Mouse (Mus musculus): ENCODE measurements around the gene Hmbs.
"Not testable (repeated sequence)": the region's sequence is repeated elsewhere in the genome, so short reads cannot be mapped to it uniquely, and the experiment has no call there.

Gene Hmbs

DNA sequence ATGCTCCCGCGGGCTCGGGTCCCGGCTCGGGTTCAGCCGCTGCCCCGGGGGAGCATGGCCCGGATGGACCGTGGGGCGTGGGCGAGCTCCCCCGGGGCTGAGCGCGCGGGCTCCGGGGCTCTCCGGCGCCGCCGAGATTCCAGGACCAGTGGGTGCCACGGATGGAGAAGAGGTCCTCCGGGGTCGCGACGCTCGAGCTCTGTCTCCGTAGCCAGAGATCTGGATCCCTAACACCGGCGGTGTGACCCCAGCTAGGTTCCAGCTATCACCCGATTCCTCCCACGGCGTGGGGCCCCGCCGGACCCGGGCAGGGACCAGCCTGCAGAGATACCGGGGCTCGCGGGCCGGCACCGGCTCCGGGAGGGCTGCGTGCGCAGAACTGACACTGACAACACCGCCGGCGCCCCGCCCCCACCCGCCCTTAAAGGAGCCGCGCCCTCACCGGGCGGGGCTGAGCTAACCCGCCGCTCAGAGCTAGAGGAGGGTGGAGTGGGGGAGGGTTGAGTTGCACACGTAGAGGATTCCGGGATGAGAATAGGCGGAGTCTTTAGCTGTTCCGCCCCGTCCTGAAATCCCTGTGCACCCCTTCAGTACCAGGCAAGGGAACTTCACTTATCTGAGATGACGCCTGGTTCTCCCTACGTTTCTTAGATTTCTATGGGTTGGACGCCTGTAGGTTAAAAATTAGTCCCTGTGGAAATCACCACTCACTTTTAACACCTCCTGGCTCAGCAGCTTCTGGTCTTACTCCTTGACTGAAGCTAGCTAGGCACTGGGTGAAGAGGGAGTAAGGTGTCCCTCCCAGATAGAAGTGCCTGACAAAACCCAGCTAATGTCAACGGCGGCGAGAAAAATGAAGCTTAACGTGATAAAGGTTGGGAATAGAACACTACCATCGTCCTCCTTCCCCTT is 23.9 kb downstream of the Hmbs start, which contains the start of gene C2cd2l:
Gene C2cd2l, minus strand, starts transcription at position 399 of the 912 bp plus-strand sequence.
- DNase-seq, result peak; percentile 74 to 80

DNA sequence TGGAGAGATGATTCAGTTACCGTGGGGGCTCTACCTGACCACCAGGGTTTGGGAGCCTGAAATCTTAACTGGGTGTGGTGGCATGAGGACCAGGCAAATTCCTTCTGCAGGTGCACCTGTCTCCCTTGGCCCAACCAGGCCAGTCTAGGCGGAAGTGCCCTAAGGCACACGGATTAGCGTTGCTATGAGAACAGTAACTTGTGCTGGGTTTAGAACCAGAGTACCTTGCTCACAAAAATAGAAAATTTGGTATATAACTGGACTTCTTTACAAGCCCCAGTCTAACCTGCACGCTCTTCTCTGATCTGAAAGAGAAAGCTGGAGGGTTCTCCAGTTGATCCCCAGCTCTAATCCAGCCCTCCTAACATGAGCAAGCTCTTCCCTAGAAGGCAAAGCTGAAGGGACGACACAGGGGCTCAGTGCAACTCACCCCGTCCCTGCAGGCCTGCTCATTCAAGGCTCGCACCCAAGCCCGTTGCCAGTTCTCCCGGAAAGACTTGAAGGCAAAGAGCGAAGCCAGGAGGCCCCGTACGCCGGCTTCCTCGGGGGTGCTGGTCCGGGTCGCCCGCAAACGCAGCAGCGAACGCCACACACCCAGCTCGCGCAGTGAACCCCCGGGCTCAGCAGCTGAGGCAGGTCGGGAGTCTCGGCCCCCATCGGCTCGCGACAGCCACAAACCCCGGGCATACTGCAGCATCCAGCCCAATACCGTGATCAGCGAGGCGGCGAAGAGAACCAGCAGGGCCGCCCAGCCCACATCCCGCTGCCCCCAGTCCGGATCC is 24.7 kb downstream of the Hmbs start:
- DNase-seq, result peak in 1 of 2 experiments; percentile 37

DNA sequence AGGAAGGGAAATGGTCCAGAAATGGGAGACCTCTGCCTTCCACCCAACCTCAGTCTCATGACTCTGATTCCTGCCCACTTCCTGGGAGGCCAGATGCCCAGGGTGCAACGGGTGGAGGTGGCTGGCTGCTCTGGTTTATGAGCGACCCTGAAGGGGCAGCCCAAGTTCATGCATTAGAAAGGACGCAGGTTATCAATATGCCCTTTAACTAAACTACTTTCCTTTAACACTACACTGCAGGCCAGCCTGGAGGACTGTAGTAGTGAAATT is 25.3 kb downstream of the Hmbs start:
- no peak for DNase-seq

- DNase-seq, result no peak
Observed at GRCm38 (mm10) chr9:44318076-44318825, 25.8 kb downstream of the Hmbs start.

GRCm38 (mm10) chr9:44317452-44317851 is 26.6 kb downstream of the Hmbs start:
- no peak for DNase-seq

DNA sequence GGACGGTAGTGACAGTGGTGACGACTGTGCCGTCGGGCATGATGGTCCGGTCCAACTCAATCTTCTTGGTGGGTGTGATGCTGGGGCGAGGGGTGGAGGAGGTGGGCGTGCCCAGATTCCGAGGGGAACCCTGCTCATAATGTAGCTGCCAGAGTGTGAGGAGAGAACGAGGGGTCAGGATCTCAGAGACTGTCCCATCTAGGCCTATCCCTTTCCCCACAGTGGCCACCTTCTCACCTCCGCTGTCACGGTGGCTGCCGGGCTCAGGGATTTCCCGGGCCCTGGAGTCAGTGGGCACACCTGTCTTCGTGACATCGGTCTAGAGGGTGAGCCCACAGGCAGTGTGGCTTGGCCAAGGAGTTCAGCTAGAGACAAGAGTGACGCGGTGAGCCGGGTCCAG is 29.1 kb downstream of the Hmbs start:
- no peak for DNase-seq

- no peak for DNase-seq
Observed at GRCm38 (mm10) chr9:44314257-44314547, 29.8 kb downstream of the Hmbs start.

DNA sequence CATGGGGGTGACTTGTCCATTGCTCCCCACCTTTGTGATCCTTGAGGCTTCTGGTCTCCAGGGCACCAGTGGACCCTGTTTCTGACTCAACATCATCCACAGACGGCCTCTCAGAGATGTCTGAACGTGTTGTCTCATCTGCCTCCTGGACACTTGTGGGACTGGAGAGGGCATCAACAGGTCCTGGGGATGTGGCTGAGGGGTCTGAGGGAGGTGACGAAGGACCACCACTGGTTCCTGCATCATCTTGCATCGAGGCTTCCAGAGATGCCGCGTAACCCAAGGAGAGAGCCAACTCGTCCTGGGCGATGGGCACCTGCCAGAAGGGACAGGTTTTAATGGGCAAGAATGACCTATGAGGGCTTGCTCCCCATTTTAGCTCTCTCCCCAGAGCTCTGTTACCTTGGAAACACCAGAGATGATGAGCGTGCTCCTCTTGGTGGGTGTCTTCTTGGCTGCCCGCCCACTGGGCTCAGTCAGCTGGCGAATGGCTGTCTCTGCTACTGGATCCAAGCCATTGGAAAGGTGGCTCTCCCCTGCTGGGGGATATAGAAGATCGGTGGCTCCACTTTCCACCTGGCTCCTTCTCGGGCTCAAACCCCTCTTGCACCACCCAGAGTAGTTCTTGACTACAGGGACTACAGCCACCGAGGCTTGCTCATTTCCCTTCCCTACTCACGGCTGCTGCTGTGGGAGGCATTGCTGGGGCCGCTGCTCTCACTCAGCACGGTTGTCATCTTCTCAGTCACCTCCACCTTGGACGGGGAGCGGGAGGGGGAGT is 30.4 kb downstream of the Hmbs start:
- no peak for DNase-seq

- DNase-seq, result no peak
Observed at GRCm38 (mm10) chr9:44311136-44312134, 32.6 kb downstream of the Hmbs start.

DNA sequence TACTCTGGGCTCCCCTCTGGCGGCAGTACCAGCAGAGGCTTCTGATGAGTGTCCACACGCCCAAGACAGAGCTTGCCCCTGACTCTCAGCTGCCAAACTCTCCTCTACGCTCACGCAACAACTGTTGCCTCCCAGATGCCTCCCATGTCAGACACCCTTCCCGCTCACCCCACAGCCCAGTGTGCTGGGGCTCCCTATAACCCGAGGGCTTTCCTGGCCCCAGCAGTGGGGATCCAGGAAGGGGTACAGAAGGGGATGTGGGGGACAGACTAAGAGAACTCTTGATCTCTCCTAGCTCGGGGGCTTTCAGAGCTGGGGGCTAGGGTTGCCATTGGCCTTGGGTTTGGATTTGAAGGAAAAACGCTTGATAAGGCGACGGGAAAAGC is 33.3 kb downstream of the Hmbs start:
- no peak for DNase-seq

DNA sequence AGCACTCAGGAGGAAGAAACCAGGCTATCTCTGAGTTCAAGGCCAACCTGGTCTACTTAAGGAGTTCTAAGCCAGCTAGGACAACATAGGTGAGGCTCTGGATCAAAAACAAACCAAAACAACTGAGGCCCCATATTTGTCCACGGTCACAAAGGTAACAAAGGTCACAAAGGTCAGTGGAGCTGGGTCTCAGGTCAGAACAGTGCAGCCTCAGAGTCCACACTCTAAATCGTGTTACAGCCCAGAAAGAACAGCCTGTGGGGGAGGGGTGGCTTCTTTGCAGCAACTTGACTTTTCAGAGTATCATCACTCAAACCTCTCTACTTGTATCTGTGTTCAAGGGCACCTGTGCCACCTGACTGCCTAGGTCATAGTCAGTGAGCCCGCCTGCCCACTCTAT is 34.3 kb downstream of the Hmbs start:
- DNase-seq, result no peak

DNA sequence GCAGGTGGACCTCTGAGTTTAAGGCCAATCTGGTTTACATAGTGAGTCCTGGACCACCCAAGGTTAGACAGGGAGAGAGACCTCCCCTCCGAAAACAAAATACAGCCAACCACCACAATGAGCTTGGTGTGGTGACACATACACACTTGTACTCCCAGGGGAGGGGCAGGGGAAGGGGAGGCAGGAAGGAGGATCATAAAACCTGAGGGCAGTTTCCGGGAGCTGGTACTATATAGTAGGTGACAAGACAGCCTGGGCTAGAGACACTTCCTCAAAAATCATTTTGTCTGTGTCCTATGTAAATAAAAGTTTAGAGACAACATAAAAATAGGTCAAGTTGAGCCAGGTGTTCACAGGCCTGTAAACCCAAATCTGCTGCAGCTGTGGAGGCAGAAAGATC is 36.8 kb downstream of the Hmbs start:
- DNase-seq, result peak; percentile 55 to 61

DNA sequence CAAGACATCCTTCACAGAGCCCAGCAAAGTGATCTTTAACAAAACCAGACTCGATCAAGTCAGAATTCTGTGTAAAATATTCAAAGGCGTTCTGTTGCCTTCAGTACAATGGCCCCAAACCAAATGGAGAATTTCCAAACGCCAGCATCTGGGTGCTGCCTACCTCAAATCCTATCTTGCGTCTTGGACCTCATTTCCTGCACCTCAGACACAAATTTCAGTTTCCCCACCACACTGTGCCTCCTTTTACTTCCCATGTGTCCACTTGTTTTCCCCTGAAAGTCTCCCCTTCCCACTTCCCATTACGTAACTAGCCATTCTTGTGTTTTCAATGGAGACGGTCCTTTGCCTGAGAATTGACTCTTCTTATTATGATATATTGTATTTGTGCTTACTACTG is 37.5 kb downstream of the Hmbs start:
- no peak for DNase-seq

- DNase-seq, result peak; percentile 98
Observed at GRCm38 (mm10) chr9:44305466-44306079, 38.5 kb downstream of the Hmbs start, which contains the start of gene Hinfp. Gene Hinfp (minus strand): TSS chr9:44305671.

DNA sequence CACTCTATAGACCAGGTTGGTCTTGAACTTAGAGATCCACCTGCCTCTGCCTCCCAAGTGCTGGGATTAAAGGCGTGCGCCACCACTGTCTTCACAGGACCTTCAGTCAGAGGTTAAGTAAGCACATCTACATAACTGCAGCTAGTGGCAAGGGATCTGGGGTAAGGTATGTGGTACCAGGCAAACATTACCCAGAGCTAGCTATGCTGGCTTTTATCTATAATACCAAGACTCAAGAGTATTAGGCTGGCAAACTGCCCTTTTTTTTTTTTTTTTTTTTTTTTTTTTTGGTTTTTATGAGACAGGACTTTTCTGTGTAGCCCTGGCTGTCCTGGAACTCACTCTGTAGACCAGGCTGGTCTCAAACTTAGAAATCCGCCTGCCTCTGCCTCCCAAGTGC is 44.0 kb downstream of the Hmbs start:
- not testable (repeated sequence) for DNase-seq

- DNase-seq, result peak; percentile 69 to 71
Observed at GRCm38 (mm10) chr9:44292490-44292889, 51.5 kb downstream of the Hmbs start.

- no peak for DNase-seq
Observed at GRCm38 (mm10) chr9:44288959-44289291, 55.1 kb downstream of the Hmbs start.

DNA sequence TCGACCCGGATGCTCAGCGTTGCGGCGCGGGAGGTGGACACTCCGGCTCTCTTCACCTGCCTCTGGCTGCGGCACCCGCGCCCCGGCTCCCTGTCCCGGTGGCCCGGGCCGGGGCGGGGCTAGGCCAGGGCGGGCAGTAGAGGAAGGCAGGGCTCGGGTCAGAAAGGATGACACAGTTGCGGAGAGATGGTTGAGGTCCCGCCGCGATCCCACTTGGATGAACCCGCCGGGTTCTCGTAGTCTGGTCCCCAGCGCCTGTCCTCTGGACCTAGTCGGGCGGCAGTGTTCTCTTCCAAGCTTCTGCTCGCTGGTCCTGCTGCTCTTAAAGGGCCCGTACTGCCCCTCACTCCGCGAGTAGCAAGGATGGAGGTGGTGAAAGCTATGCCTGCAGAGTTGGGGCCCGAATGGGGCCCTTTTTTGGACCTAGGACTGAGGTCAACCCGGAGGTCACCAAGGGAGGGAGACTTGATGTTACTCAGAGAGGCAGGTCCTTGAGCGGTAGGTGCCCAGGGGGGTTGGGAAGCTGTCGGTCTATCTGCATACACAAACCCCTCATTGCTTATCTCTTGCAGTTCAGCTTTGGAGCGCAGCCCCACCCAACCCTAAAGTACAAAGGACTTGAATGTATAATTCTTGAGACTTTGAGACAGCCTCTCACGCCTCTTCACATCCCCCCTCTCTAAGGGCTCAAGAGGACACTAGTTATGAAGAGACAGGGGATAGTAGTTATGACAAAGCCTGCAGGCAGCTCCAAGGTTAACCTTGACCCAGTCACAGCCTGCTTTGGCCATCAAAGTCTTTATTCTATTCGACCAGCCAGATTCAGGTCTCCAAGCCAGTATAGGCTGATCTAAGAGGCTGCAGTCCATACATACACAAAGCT is 55.7 kb downstream of the Hmbs start, which contains the start of gene Abcg4:
Gene Abcg4, minus strand, starts transcription at position 540 of the 883 bp plus-strand sequence.
- peak; percentile 15 to 29 for DNase-seq

DNA sequence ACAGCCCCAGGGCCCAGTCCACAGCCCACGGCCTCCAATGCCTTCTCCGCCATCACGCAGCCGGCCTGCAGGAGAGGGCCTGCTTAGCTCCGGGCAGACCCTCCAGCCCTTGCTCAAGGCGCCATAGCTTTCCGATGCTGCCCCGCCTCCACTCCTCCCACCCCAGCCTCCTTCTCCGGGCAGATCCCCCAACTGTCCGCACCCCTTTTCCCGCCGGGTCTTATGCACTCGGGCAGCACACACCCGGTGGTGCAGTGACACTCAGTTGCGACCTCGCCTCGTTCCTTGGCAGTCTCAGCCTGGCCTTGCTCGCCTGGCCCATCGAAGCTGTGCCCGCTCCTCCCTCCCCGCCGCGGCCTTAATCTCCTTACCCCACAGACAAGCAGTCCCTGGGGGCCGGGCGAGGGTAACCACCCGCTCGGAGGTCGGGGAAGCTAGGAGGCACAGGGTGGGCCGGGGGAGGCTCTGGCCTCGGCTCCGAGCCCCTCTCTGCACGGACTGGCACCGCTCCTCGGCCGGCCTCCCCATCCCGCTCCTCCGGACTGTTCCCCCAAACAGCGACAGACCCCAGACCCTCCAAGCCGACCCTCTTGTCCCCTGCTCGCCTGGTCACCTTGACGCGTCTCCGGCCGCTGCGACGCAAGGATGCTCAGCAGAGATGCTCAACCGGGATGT is 56.5 kb downstream of the Hmbs start:
- DNase-seq, result peak; percentile 26 to 27

Data from B cell, adult 2 months (primary cell).